Mouse (Mus musculus) bone marrow macrophage, adult 2 months (primary cell): ENCODE measurements at regions not wholly inside any gene's neighbourhood (a gene's known extent, or its start where the extent isn't known, plus 50 kb on each side); places are given as distances from the start of the nearest gene placed in this dataset.

Source experiments
- CTCF ChIP-seq: IDR thresholded peaks from 2 replicates; pipeline ENCODE4 v1.5.1; 2012; ENCODE audit warnings: low read depth, mild to moderate bottlenecking, low read length, moderate library complexity
- POLR2A ChIP-seq: IDR thresholded peaks from 2 replicates; pipeline ENCODE4 v1.6.1; 2012; ENCODE audit warnings: mild to moderate bottlenecking, low read depth, low read length, borderline replicate concordance

DNA sequence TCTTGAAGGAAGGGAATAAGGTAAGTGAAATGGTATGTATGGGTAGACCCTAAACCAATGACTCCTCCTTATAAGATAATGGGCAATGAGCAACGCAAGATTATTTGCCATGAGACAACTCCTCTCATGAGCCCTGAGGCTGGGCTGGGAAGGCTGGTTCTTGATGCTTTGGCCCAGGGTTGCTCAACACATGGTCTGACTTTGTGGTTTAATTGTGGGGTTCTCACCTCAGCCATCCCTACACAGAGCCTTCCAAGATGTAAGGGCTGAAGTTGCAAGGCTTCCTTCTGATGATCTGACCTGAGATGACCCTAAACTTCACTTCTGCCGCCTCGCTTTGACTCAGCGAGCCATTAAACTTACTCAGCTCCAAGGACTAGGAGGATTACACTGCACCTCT lies 237.8 kb upstream of the Dynlrb2 start:
- TF ChIP-seq POLR2A (no peak), CTCF (no peak)
